Mouse (Mus musculus): Measurements from ENCODE around the gene Ddr1. TPM values are rescaled to one million over a fixed set of nuclear protein-coding genes. Genes with fewer than 3 reads are reported as not detected.
A peak's percentile ranks its signal among the peaks of the same experiment; 100 is the strongest.

The Ddr1 gene
- polyA plus RNA-seq, 1 experiment = not detected

GRCm38 (mm10) chr17:35699919-35700318 lies 4.5 kb downstream of the Ddr1 start:
- TF ChIP-seq CTCF (IDR thresholded peaks at IDR 0.05; ENCODE audit: insufficient read depth, low read depth, low read length) = no peak
- TF ChIP-seq POLR2A (IDR thresholded peaks at IDR 0.05; ENCODE audit: insufficient read depth, low read depth, low read length) = no peak; the same call in 1 of the 2 replicates
- 2% methylated on average over 19 of the region's 19 CpGs for WGBS
- Histone ChIP-seq H3K4me3 (ENCODE audit: insufficient read depth, low read depth, low read length) (peak overlapping the region; percentile 61), H3K27ac (ENCODE audit: insufficient read depth, low read depth, low read length) (peak overlapping the region; percentile 91), H3K4me1 (ENCODE audit: control insufficient read depth, insufficient read depth, low read length) (peaks cover 46% of the 10 kb centered on the region)

GRCm38 (mm10) chr17:35698501-35698883 lies 5.9 kb downstream of the Ddr1 start:
- TF ChIP-seq POLR2A (IDR thresholded peaks at IDR 0.05; ENCODE audit: insufficient read depth, low read depth, low read length) (no peak), CTCF (IDR thresholded peaks at IDR 0.05; ENCODE audit: insufficient read depth, low read depth, low read length) (no peak)
- peaks cover 36% of the 10 kb centered on the region for H3K4me1 ChIP-seq (ENCODE audit: control insufficient read depth, insufficient read depth, low read length)
- H3K27ac ChIP-seq (ENCODE audit: insufficient read depth, low read depth, low read length) = peak overlapping the region; percentile 91
- WGBS = 7% methylated on average over 5 of the region's 5 CpGs
- peak overlapping the region; percentile 53 for H3K4me3 ChIP-seq (ENCODE audit: insufficient read depth, low read depth, low read length)

- 2% methylated on average over 16 of the region's 16 CpGs for WGBS
- Histone ChIP-seq H3K4me1 (ENCODE audit: control insufficient read depth, insufficient read depth, low read length) (peaks cover 38% of the 10 kb centered on the region), H3K27ac (ENCODE audit: insufficient read depth, low read depth, low read length) (peak overlapping the region; percentile 91)
Observed at GRCm38 (mm10) chr17:35697759-35698500, 6.5 kb downstream of the Ddr1 start.

GRCm38 (mm10) chr17:35697429-35697758 lies 7.0 kb downstream of the Ddr1 start:
- WGBS = 7% methylated on average over 1 of the region's 1 CpGs
- peak overlapping the region; percentile 53 for H3K4me3 ChIP-seq (ENCODE audit: insufficient read depth, low read depth, low read length)
- H3K27ac ChIP-seq (ENCODE audit: insufficient read depth, low read depth, low read length) = peak overlapping the region; percentile 91
- no peak for TF ChIP-seq CTCF (IDR thresholded peaks at IDR 0.05; ENCODE audit: insufficient read depth, low read depth, low read length)
- TF ChIP-seq POLR2A (IDR thresholded peaks at IDR 0.05; ENCODE audit: insufficient read depth, low read depth, low read length) = no peak
- peaks cover 39% of the 10 kb centered on the region for H3K4me1 ChIP-seq (ENCODE audit: control insufficient read depth, insufficient read depth, low read length)

More at GRCm38 (mm10) chr17:35697759-35698500, 6.5 kb downstream of the Ddr1 start:
- peak overlapping the region; percentile 53 for H3K4me3 ChIP-seq (ENCODE audit: insufficient read depth, low read depth, low read length)
- no peak for TF ChIP-seq POLR2A (IDR thresholded peaks at IDR 0.05; ENCODE audit: insufficient read depth, low read depth, low read length)
- TF ChIP-seq CTCF (IDR thresholded peaks at IDR 0.05; ENCODE audit: insufficient read depth, low read depth, low read length) = no peak

- peaks cover 34% of the 10 kb centered on the region for H3K4me1 ChIP-seq (ENCODE audit: control insufficient read depth, insufficient read depth, low read length)
- H3K4me3 ChIP-seq (ENCODE audit: insufficient read depth, low read depth, low read length) = peak overlapping the region; percentile 53; the same call in 1 of the 2 replicates
- 28% methylated on average over 6 of the region's 6 CpGs for WGBS
- no peak for TF ChIP-seq POLR2A (IDR thresholded peaks at IDR 0.05; ENCODE audit: insufficient read depth, low read depth, low read length)
- no peak for TF ChIP-seq CTCF (IDR thresholded peaks at IDR 0.05; ENCODE audit: insufficient read depth, low read depth, low read length)
- peak overlapping the region; percentile 35; the same call in 1 of the 2 replicates for H3K27ac ChIP-seq (ENCODE audit: insufficient read depth, low read depth, low read length)
Observed at GRCm38 (mm10) chr17:35696691-35697090, 7.7 kb downstream of the Ddr1 start.

GRCm38 (mm10) chr17:35695289-35695688 lies 9.1 kb downstream of the Ddr1 start:
- 95% methylated on average over 2 of the region's 2 CpGs for WGBS
- Histone ChIP-seq H3K4me3 (ENCODE audit: insufficient read depth, low read depth, low read length) (no peak overlapping the region), H3K4me1 (ENCODE audit: control insufficient read depth, insufficient read depth, low read length) (peaks cover 28% of the 10 kb centered on the region), H3K27ac (ENCODE audit: insufficient read depth, low read depth, low read length) (no peak overlapping the region)
- TF ChIP-seq CTCF (IDR thresholded peaks at IDR 0.05; ENCODE audit: insufficient read depth, low read depth, low read length) = peak; percentile 23; the same call in 1 of the 2 replicates
- TF ChIP-seq POLR2A (IDR thresholded peaks at IDR 0.05; ENCODE audit: insufficient read depth, low read depth, low read length) = no peak

- TF ChIP-seq POLR2A (IDR thresholded peaks at IDR 0.05; ENCODE audit: insufficient read depth, low read depth, low read length) (no peak), CTCF (IDR thresholded peaks at IDR 0.05; ENCODE audit: insufficient read depth, low read depth, low read length) (no peak)
- no peak overlapping the region for H3K4me3 ChIP-seq (ENCODE audit: insufficient read depth, low read depth, low read length)
- whole genome bisulfite sequencing = 42% methylated on average over 5 of the region's 5 CpGs
- H3K27ac ChIP-seq (ENCODE audit: insufficient read depth, low read depth, low read length) = peak overlapping the region; percentile 59; the same call in 1 of the 2 replicates
- H3K4me1 ChIP-seq (ENCODE audit: control insufficient read depth, insufficient read depth, low read length) = peaks cover 22% of the 10 kb centered on the region
Observed at GRCm38 (mm10) chr17:35693906-35694305, 10.5 kb downstream of the Ddr1 start.

- TF ChIP-seq POLR2A (IDR thresholded peaks at IDR 0.05; ENCODE audit: insufficient read depth, low read depth, low read length) (no peak), CTCF (IDR thresholded peaks at IDR 0.05; ENCODE audit: insufficient read depth, low read depth, low read length) (no peak)
- 67% methylated on average over 4 of the region's 4 CpGs for WGBS
- Histone ChIP-seq H3K27ac (ENCODE audit: insufficient read depth, low read depth, low read length) (no peak overlapping the region), H3K4me3 (ENCODE audit: insufficient read depth, low read depth, low read length) (no peak overlapping the region), H3K4me1 (ENCODE audit: control insufficient read depth, insufficient read depth, low read length) (peaks cover 13% of the 10 kb centered on the region)
Observed at GRCm38 (mm10) chr17:35692368-35692767, 12.1 kb downstream of the Ddr1 start.

- Histone ChIP-seq H3K4me1 (ENCODE audit: control insufficient read depth, insufficient read depth, low read length) (peaks cover 12% of the 10 kb centered on the region), H3K4me3 (ENCODE audit: insufficient read depth, low read depth, low read length) (no peak overlapping the region), H3K27ac (ENCODE audit: insufficient read depth, low read depth, low read length) (no peak overlapping the region)
- 76% methylated on average over 4 of the region's 4 CpGs for WGBS
- no peak for TF ChIP-seq POLR2A (IDR thresholded peaks at IDR 0.05; ENCODE audit: insufficient read depth, low read depth, low read length)
- no peak for TF ChIP-seq CTCF (IDR thresholded peaks at IDR 0.05; ENCODE audit: insufficient read depth, low read depth, low read length)
Observed at GRCm38 (mm10) chr17:35691811-35692210, 12.6 kb downstream of the Ddr1 start.

Data from olfactory bulb, adult 2 months (tissue).